Mouse (Mus musculus): Measurements from ENCODE around the gene Tspan8. TPM values are rescaled to one million over a fixed set of nuclear protein-coding genes. Genes with fewer than 3 reads are reported as not detected.

Tspan8 gene
- polyA plus RNA-seq, 1 experiment from 2014 or later = 0.43 TPM

DNA sequence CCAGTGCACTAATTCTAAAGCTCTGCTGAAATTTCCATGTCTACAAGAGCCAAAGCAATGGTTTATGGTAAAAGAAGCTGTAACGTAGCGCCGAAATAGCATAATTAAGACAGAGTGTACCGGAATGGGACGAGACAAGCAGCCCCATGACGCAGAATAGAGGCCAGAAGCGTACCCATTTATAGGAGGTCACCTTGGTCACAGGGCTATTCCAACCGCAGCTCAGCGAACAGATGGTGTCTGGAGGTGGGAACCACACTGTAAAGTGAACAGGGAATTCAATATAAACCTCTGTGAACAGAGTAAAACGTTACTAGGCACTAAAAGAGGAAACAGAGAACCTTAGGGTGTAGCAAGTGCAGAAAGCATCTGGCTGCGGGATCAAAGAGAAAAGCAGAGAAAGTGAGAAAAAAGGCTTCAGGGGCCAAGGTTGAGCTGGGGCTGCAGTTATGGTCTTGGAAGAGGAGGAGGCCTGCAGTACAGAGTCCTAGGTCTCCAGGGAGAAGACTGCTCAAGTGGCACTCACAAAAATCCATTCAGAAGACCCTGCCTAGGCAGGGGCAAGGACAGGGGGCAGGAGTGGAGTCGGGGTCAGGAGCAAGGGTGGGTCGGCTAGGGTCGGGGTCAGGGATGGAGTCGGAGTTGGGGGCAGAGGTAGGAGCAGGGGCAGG is 43.7 kb downstream of the Tspan8 start:
- H3K27ac ChIP-seq = no peak overlapping the region
- no peak overlapping the region for H3K9ac ChIP-seq
- no peaks in the 10 kb centered on the region for H3K27me3 ChIP-seq
- H3K4me3 ChIP-seq (replicated peaks) = no peak overlapping the region
- no peak for ATAC-seq (ENCODE audit: low FRiP score)
- 83% methylated on average over 15 of the region's 15 CpGs for WGBS
- no peaks in the 10 kb centered on the region for H3K9me3 ChIP-seq
- H3K36me3 ChIP-seq (replicated peaks) = no peaks in the 10 kb centered on the region
- no peaks in the 10 kb centered on the region for H3K4me1 ChIP-seq
- no peak overlapping the region for H3K4me2 ChIP-seq

DNA sequence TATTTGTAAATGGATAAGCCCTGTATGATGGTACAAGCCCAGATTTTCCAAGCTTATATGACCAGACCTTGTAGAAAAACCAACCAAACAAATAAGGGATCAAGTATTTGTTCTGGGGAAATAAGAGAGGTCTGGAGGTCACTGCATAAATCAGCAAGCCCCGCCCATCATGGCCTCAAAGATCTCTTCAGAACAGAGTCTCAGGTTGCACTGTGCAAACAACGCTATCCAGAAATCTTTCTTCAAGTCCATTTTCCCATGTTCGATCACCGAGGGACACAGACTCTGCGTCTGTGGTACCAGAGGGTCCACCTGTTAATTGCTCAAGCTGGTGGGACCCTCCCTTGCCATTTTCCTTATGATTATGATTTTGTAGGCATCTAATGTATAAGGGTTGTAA is 45.3 kb downstream of the Tspan8 start:
- no peaks in the 10 kb centered on the region for H3K4me1 ChIP-seq
- ATAC-seq (ENCODE audit: low FRiP score) = no peak
- no peak overlapping the region for H3K4me3 ChIP-seq (replicated peaks)
- no peak overlapping the region for H3K4me2 ChIP-seq
- no peak overlapping the region for H3K9ac ChIP-seq
- no peaks in the 10 kb centered on the region for H3K36me3 ChIP-seq (replicated peaks)
- WGBS = 83% methylated on average over 5 of the region's 5 CpGs
- H3K9me3 ChIP-seq = no peaks in the 10 kb centered on the region
- no peak overlapping the region for H3K27ac ChIP-seq
- no peaks in the 10 kb centered on the region for H3K27me3 ChIP-seq

DNA sequence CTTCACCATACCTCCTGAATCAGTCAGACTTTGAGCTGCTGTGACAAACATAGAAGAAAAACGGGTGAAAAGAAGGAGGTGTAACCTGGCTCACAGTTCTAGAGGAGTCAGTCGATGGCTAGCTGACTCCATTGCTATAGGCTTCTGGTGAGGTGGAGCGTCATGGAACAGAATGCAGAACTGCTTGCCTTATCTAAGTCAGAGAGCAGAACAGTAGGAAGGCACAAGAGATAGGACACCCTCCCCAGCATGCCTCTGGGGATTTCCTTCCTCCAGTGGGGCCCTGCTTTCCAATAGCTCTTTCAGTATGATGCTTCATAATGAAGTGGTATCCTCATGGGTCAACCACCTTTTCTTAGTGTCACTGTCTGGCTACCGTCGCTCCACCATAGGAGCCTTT is 66.1 kb downstream of the Tspan8 start:
- Histone ChIP-seq H3K9me3 (no peaks in the 10 kb centered on the region), H3K27ac (no peak overlapping the region), H3K4me1 (no peaks in the 10 kb centered on the region), H3K4me2 (no peak overlapping the region), H3K4me3 (replicated peaks) (no peak overlapping the region), H3K36me3 (replicated peaks) (no peaks in the 10 kb centered on the region), H3K27me3 (no peaks in the 10 kb centered on the region), H3K9ac (no peak overlapping the region)
- ATAC-seq (ENCODE audit: low FRiP score) = no peak
- 88% methylated on average over 5 of the region's 5 CpGs for WGBS

DNA sequence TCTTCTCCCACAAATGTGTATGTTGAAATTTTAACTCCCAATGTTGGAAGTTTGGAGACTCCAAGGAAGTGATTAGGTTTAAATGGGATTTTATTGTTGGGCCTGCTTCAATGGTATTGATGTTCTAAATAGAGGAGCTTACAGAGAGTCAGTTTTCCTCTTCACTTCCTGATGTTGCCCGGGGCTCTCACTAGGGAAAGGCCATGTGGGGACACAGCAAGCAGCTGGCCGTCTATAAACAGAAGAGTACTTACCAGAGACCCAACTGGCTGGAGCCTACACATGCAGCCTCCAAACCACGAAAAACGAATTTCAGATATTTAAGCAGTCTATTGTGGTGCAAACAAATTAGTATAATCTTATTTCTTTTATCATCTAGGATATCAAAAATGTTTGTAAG is 75.3 kb downstream of the Tspan8 start:
- Histone ChIP-seq H3K9ac (no peak overlapping the region), H3K4me1 (no peaks in the 10 kb centered on the region), H3K4me3 (replicated peaks) (no peak overlapping the region), H3K9me3 (no peaks in the 10 kb centered on the region), H3K27me3 (no peaks in the 10 kb centered on the region), H3K27ac (no peak overlapping the region), H3K36me3 (replicated peaks) (no peaks in the 10 kb centered on the region), H3K4me2 (no peak overlapping the region)
- no peak for ATAC-seq (ENCODE audit: low FRiP score)
- 74% methylated on average over 4 of the region's 4 CpGs for WGBS

DNA sequence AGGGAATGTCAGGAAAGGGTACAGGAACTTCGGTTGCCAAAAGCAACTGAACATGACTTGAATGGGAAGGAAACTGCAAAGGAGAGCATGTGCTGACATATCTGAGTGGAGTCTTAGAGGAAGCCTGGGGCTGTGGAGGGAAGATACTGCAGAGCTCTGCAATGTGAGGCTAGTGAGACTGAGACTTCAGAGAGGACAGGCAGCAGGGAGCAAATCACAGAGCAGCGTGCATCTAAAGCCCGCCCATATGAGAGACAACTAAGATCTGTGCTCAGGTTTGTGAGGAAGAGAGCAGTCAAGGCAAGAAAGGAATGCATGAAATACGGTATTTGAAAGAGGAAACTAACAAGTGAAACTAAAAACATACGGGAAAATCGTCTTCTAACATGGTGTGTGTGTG is 76.3 kb downstream of the Tspan8 start:
- ATAC-seq (ENCODE audit: low FRiP score) = no peak
- WGBS = 82% methylated on average over 6 of the region's 6 CpGs
- Histone ChIP-seq H3K9me3 (no peaks in the 10 kb centered on the region), H3K4me1 (no peaks in the 10 kb centered on the region), H3K27ac (no peak overlapping the region), H3K27me3 (no peaks in the 10 kb centered on the region), H3K4me2 (no peak overlapping the region), H3K36me3 (replicated peaks) (no peaks in the 10 kb centered on the region), H3K9ac (no peak overlapping the region), H3K4me3 (replicated peaks) (no peak overlapping the region)

DNA sequence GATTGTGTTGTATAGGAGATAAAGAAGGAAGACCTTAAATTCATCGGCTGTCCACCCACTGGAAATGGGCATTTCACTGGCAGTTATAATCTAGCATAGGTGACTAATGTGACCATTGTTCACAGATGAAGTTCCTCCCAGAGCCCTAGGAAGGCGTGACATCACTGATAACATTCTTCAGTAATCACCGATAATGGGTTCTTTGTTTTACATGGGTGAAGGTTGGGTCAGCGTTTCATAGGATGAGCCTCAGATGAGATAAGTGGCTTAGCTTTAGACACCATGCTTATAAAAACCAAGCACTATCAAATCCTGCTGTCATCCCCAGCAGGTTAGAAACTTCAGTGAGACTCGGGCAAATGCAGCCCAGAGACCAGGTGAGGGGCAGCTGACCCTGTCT is 77.4 kb downstream of the Tspan8 start:
- Histone ChIP-seq H3K27me3 (no peaks in the 10 kb centered on the region), H3K4me3 (replicated peaks) (no peak overlapping the region), H3K4me2 (no peak overlapping the region), H3K9ac (no peak overlapping the region), H3K27ac (no peak overlapping the region), H3K4me1 (no peaks in the 10 kb centered on the region), H3K36me3 (replicated peaks) (no peaks in the 10 kb centered on the region), H3K9me3 (no peaks in the 10 kb centered on the region)
- ATAC-seq (ENCODE audit: low FRiP score) = no peak
- 85% methylated on average over 5 of the region's 5 CpGs for WGBS

DNA sequence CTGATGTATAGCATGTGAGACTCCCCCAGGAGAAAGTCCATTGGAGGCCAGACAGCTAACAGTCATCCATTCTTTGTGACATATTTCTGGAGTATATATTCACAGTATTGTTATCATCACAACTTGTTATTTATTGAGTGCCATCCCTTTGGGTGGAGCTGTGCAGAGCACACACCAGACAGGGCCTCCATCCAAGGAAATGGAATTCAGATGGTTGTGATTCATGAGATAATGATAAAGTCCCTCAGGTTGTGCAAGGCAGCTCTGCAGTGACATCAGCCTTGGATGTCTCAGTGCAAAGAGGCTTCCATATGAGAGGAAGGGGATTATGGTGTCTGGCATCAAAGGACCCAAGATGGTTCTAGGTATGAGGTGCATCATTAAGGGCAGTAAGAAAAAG is 80.1 kb downstream of the Tspan8 start:
- no peaks in the 10 kb centered on the region for H3K36me3 ChIP-seq (replicated peaks)
- no peak overlapping the region for H3K27ac ChIP-seq
- no peak overlapping the region for H3K9ac ChIP-seq
- ATAC-seq (ENCODE audit: low FRiP score) = no peak
- no peak overlapping the region for H3K4me3 ChIP-seq (replicated peaks)
- H3K9me3 ChIP-seq = no peaks in the 10 kb centered on the region
- H3K4me2 ChIP-seq = no peak overlapping the region
- no peaks in the 10 kb centered on the region for H3K27me3 ChIP-seq
- no peaks in the 10 kb centered on the region for H3K4me1 ChIP-seq

DNA sequence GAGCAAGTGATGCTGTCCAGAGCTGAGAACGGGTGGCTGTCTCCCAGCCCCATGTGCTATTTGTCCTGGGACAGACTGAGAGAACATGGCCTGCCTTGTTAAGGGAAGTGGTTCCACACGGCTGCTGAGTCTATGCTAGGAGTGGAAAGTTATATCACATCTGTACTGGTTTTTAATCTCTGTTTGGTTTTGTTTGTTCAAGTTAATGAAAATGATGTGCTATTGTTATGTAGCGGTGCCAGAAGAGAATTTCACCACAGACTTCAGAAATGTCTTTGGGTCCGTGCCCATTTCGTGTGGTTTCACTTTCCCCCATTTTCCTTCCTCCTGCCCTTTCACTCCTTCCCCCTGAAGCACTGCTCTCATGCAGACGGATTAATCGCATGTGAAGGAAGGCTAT is 80.6 kb downstream of the Tspan8 start:
- WGBS = 84% methylated on average over 7 of the region's 7 CpGs
- ATAC-seq (ENCODE audit: low FRiP score) = no peak
- no peak overlapping the region for H3K9ac ChIP-seq
- no peaks in the 10 kb centered on the region for H3K36me3 ChIP-seq (replicated peaks)
- no peaks in the 10 kb centered on the region for H3K4me1 ChIP-seq
- H3K27me3 ChIP-seq = no peaks in the 10 kb centered on the region
- no peak overlapping the region for H3K4me3 ChIP-seq (replicated peaks)
- no peak overlapping the region for H3K27ac ChIP-seq
- no peaks in the 10 kb centered on the region for H3K9me3 ChIP-seq
- no peak overlapping the region for H3K4me2 ChIP-seq

Other genes with a start within 250 kb of the Tspan8 start
- gene A930009A15Rik, start 246.8 kb upstream of the Tspan8 start, polyA plus RNA-seq (2016; fragmentation: Nextera tagmentation; extraction: Ambion mirVana) = not detected in 2 replicates
- gene Lgr5, start 229.1 kb upstream of the Tspan8 start, polyA plus RNA-seq (2016; fragmentation: Nextera tagmentation; extraction: Ambion mirVana) = 1.2 and 2.0 TPM in 2 replicates
- 1.2 and 1.9 TPM in 2 replicates for gene Ptprr, start 201.4 kb downstream of the Tspan8 start, polyA plus RNA-seq (2016; fragmentation: Nextera tagmentation; extraction: Ambion mirVana)